Mouse (Mus musculus) stomach, postnatal 0 days (tissue): ENCODE results near the gene Ckmt2. TPM values are rescaled to one million over a fixed set of nuclear protein-coding genes. Genes with fewer than 3 reads are reported as not detected.

Source experiments
- ATAC-seq: fragments of 200-750 bp; cut with Nextera tagmentation; 2 replicates; pipeline ENCODE4 v1.8.0; 2017; ENCODE audit not compliant: low FRiP score, low TSS enrichment
- DNase-seq: peaks from one replicate; pipeline ENCODE4 v3.0.0-alpha.2; 2016; ENCODE audit warnings: low spot score
- H3K27ac ChIP-seq: fragments of 300-500 bp; sonication (generic); replicated peaks from 2 replicates; pipeline ENCODE4 v1.5.1; 2014; ENCODE audit warnings: mild to moderate bottlenecking, control low read depth
- H3K27me3 ChIP-seq: fragments of 300-500 bp; sonication (generic); 2 replicates; pipeline ENCODE4 v1.6.1; 2014; ENCODE audit warnings: low read length; ENCODE audit not compliant: control insufficient read depth, insufficient read depth
- H3K36me3 ChIP-seq: fragments of 300-500 bp; sonication (generic); 2 replicates; pipeline ENCODE4 v1.6.1; 2014; ENCODE audit warnings: low read length, mixed read lengths; ENCODE audit not compliant: control insufficient read depth, insufficient read depth
- H3K4me1 ChIP-seq: fragments of 300-500 bp; sonication (generic); replicated peaks from 2 replicates; pipeline ENCODE4 v1.6.1; 2014; ENCODE audit warnings: antibody characterized with exemption; ENCODE audit not compliant: control insufficient read depth, insufficient read depth
- H3K4me2 ChIP-seq: fragments of 300-500 bp; sonication (generic); replicated peaks from 2 replicates; pipeline ENCODE4 v1.6.1; 2014; ENCODE audit warnings: low read depth, mild to moderate bottlenecking, control low read depth, moderate library complexity
- H3K4me3 ChIP-seq: fragments of 300-500 bp; sonication (generic); 2 replicates; pipeline ENCODE4 v1.5.1; 2014; ENCODE audit warnings: low read depth, low read length, control low read depth
- H3K9ac ChIP-seq: fragments of 300-500 bp; sonication (generic); 2 replicates; pipeline ENCODE4 v1.6.1; 2014; ENCODE audit warnings: mild to moderate bottlenecking, low read length, control low read depth, mixed read lengths
- H3K9me3 ChIP-seq: fragments of 300-500 bp; sonication (generic); 2 replicates; pipeline ENCODE4 v1.6.1; 2016; ENCODE audit warnings: low read length; ENCODE audit not compliant: control insufficient read depth
- CTCF ChIP-seq: IDR thresholded peaks from 2 replicates; pipeline ENCODE4 v1.5.1; 2016; ENCODE audit warnings: antibody characterized with exemption, low read depth, mild to moderate bottlenecking, moderate library complexity
- EP300 ChIP-seq: optimal IDR thresholded peaks from 2 replicates; pipeline ENCODE3; 2016; ENCODE audit warnings: antibody characterized with exemption
- WGBS: fragments of 180-500 bp; shearing (Covaris S2); extraction: QIAGEN DNeasy Blood & Tissue Kit; methylation state at CpG from one replicate; pipeline ENCODE4 v1.1.7; 2014; 5-methylcytosine and 5-hydroxymethylcytosine counted together
- polyA plus RNA-seq: library from polyadenylated mRNA; unstranded; fragments of >200 nt; fragmentation: Nextera tagmentation; extraction: Ambion mirVana; gene quantifications from 2 replicates; pipeline ENCODE4 v1.2.1, GENCODE M21; 2015

The Ckmt2 gene
- polyA plus RNA-seq, 1 experiment from 2014 or later, result 0.06 TPM

DNA sequence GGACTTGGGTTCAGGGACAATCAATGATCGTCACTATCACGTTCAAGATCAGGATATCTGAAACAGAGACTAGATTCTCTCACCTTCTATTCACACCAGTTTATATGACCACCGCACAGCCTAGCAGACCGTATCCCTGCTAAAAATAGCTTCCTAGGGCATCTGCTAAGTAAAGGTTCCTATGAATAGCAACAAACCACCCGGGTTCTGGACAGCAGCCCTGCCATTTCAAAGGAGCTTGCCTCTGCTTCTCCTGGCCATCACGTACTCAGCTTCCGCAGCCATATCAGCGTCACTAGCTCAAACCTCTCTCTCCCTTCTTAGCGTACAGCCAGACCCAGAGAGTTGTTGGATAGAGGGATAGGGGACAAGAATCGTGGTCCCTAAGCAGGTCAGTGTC lies 665 bp upstream of the Ckmt2 start:
- Histone ChIP-seq H3K9me3 (no peaks in the 10 kb centered on the region), H3K4me2 (no peak overlapping the region), H3K27me3 (no peaks in the 10 kb centered on the region), H3K27ac (no peak overlapping the region), H3K4me3 (no peak overlapping the region), H3K4me1 (no peaks in the 10 kb centered on the region), H3K9ac (no peak overlapping the region), H3K36me3 (no peaks in the 10 kb centered on the region)
- TF ChIP-seq CTCF (no peak), EP300 (no peak)
- WGBS, result 68% methylated on average over 10 of the region's 10 CpGs
- DNase-seq (no peak), ATAC-seq (no peak)

DNA sequence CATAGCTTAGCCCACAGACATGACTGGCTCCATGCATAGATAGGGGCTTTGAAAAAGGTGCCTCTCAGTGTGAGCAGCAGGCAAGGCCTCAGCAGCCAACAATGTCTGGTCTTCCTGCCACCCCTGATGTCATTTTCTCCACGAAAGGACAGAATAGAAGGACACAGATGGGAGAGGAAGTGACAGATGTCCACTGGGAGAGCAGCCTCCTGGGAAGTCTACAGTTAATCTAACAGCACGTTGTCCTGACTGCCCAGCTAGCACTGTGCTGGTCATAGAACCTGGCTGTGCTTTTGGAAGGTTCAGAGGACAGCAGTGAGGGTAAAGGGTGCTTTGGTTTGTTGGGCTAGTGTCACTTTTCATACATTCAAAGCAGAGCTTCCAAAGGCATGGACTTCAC lies 1.1 kb downstream of the Ckmt2 start:
- Histone ChIP-seq H3K4me1 (no peaks in the 10 kb centered on the region), H3K4me2 (no peak overlapping the region), H3K36me3 (no peaks in the 10 kb centered on the region), H3K9ac (no peak overlapping the region), H3K27me3 (no peaks in the 10 kb centered on the region), H3K4me3 (no peak overlapping the region), H3K27ac (no peak overlapping the region), H3K9me3 (no peaks in the 10 kb centered on the region)
- ATAC-seq (no peak), DNase-seq (no peak)
- TF ChIP-seq CTCF (no peak), EP300 (no peak)
- 42% methylated on average over 2 of the region's 2 CpGs for WGBS

GRCm38 (mm10) chr13:91874565-91874964 lies 2.1 kb downstream of the Ckmt2 start:
- no peaks in the 10 kb centered on the region for H3K9me3 ChIP-seq
- no peak overlapping the region for H3K9ac ChIP-seq
- no peak for ATAC-seq
- H3K27me3 ChIP-seq, result no peaks in the 10 kb centered on the region
- H3K27ac ChIP-seq, result no peak overlapping the region
- no peak overlapping the region for H3K4me3 ChIP-seq
- H3K4me2 ChIP-seq, result no peak overlapping the region
- no peaks in the 10 kb centered on the region for H3K4me1 ChIP-seq
- TF ChIP-seq EP300, result no peak
- no peak for TF ChIP-seq CTCF
- H3K36me3 ChIP-seq, result no peaks in the 10 kb centered on the region
- WGBS, result 76% methylated on average over 7 of the region's 7 CpGs
- no peak for DNase-seq

GRCm38 (mm10) chr13:91873734-91874329 lies 2.9 kb downstream of the Ckmt2 start:
- H3K9ac ChIP-seq, result no peak overlapping the region
- no peak for TF ChIP-seq CTCF
- no peak for TF ChIP-seq EP300
- H3K9me3 ChIP-seq, result no peaks in the 10 kb centered on the region
- no peak for ATAC-seq
- no peak overlapping the region for H3K4me3 ChIP-seq
- DNase-seq, result no peak
- no peak overlapping the region for H3K27ac ChIP-seq
- WGBS, result 68% methylated on average over 7 of the region's 7 CpGs
- H3K4me2 ChIP-seq, result no peak overlapping the region
- no peaks in the 10 kb centered on the region for H3K36me3 ChIP-seq
- no peaks in the 10 kb centered on the region for H3K27me3 ChIP-seq
- no peaks in the 10 kb centered on the region for H3K4me1 ChIP-seq

DNA sequence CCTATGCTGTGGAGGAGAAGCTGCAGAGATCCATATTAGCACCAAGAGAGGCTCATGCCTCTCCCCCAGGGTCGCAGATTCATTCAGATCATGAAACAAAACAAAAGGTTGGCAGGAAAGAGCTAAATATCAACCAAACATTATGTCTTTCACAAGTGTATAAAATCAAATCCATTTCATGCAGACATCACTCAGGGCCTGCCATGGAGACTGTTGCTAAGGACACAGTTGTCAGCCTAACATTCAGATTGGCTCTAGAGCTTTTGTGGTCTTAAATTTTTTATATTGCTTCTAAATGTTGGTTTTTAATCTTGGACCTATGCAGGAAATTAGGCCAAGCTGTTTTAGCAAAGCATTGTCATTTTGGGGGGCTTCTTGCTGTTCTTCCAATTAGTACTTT lies 8.1 kb downstream of the Ckmt2 start:
- no peaks in the 10 kb centered on the region for H3K4me1 ChIP-seq
- no peak overlapping the region for H3K4me3 ChIP-seq
- no peaks in the 10 kb centered on the region for H3K27me3 ChIP-seq
- H3K36me3 ChIP-seq, result no peaks in the 10 kb centered on the region
- H3K4me2 ChIP-seq, result no peak overlapping the region
- ATAC-seq, result no peak
- no peak overlapping the region for H3K9ac ChIP-seq
- no peak for TF ChIP-seq EP300
- TF ChIP-seq CTCF, result no peak
- no peaks in the 10 kb centered on the region for H3K9me3 ChIP-seq
- no peak for DNase-seq
- no peak overlapping the region for H3K27ac ChIP-seq
- WGBS, result 84% methylated on average over 1 of the region's 1 CpGs

DNA sequence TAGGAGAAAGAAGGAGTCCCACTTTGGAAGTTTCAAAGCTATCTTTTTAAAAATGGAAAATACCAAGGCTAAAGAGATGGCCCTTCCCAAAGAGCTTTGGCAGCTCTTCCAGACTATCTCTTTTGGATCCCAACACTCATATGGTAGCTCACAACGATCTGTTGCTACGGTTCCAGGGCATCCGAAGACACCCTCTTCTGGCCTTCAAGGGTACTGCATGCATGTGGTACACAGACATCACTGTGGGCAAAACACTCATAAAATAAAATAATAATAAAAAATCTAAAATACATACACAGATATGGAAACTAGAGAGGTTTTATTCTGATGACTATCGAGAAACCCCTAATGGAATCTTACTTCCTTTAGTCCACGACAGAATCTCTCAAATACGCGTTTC lies 17.9 kb downstream of the Ckmt2 start:
- H3K27me3 ChIP-seq, result no peaks in the 10 kb centered on the region
- no peak for DNase-seq
- 76% methylated on average over 7 of the region's 7 CpGs for WGBS

More for the DNA sequence above, 17.9 kb downstream of the Ckmt2 start:
- Histone ChIP-seq H3K27ac (no peak overlapping the region), H3K4me1 (no peaks in the 10 kb centered on the region), H3K36me3 (no peaks in the 10 kb centered on the region), H3K4me2 (no peak overlapping the region), H3K4me3 (no peak overlapping the region), H3K9me3 (no peaks in the 10 kb centered on the region), H3K9ac (no peak overlapping the region)
- no peak for ATAC-seq
- TF ChIP-seq CTCF (peak; percentile 64), EP300 (no peak)
